Mouse (Mus musculus) frontal cortex, postnatal 25 days (tissue): ENCODE results near the gene Glipr2.

Experiments
- DNase-seq, 2 experiments: peaks; one replicate each; pipeline ENCODE4 v3.0.0; 2022; ENCODE audit warnings: low spot score in 2 of 2

Gene Glipr2

DNA sequence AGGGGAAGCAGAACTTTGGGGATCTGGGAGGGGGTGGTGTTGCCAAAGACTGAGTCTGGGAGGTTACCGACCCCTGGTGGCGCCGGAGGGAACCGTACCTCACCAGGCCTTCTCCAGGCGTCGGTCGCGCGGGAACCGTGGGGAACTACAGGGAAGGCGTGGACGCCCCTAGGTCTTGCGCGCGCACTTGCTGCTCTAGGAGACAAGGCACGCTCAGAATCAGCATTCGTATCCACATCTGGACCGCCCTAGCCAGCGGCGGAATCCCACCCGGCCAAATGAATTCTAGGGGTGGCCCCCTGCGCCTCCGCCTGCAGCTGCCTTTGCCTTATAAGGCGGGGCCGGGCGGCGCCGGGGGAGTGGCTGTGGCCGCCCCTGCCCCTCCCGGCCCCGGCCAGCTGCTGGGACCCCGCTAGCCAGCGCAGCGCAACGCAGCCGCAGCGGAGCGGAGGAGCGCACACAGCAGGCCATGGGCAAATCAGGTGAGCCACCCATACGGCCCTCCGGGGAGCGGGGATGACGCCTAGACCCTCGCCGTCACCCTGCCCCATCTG, at the start of gene Glipr2:
TSS of gene Glipr2 (plus strand) at position 110 of the 554 bp plus-strand sequence.
- peak; percentile 45 to 59 for DNase-seq

DNA sequence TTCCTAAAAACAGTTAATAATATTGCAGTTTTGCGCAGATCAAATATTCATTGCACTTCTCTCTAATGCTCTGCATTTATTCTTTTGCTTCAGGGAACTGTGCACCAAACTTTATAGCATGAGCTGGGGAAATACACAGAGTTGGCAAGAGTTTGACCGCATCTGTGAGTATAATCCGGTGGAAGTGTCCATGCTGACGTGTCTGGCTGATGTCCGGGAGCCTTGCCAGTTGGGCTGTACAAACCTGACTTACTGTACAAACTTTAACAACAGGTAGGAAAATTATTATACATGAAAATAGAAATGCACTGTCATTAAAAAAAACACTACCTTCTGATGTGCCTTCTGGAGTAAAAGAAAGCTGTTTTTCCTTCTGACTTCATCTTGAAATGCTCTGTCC, 39.0 kb upstream of the Glipr2 start:
- no peak for DNase-seq

DNA sequence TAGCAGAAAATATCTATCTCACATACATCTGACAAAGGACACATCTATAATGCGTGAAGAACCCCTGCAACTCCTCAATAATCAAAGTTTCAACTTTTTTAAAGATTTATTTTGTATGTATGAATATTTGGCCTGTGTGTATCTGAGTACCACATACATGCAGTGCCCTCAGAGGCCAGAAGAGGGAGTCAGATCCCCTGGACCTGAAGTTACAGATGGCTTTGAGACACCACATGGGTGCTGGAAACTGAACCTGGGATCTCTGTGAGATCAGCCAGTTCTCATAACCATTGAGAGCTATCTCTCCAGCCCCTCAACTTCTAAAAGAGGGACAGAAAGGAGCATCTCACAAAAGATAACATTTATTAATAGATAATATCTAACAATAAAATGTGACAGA, 36.6 kb upstream of the Glipr2 start:
- DNase-seq: no peak

DNA sequence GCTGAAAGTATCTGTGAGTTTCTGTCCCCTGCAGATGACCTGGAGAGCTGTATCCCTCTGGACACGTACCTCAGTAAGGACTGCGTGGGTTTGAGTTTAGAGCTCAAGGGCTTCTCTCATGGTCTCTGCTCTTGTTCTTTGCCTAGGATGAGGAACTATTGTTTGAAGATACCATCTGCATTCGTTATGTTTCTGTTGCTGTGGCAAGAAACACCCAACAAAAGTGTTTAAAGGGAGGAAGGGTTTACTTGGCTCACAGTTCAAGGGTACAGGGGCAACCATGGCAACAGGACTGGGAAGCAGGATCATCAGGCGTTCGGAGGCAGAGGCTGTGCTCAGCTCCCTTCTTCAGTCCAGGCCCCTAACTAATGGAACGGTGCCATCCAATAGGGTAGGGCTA, 32.1 kb upstream of the Glipr2 start:
- no peak for DNase-seq

DNA sequence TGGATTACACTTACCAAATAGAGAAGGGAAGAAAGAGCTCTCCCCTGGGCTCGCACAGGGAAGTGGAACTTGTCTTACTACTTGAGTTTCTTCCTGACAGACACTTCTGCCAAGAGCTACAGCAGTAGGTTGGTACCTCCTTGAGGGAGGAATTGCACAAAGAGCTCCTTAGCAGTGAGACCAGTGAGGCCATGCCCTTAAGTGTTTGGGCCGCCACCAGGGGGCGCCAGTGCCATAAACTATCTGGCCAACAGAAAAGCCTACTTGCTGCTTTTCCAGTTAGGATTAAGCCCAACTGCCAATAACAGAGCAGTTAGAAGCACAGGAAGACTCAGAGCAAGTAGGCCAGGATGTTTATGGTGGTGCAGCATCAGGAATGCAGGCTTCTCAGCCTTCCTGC, 31.4 kb upstream of the Glipr2 start:
- DNase-seq: peak; percentile 65 to 75

DNA sequence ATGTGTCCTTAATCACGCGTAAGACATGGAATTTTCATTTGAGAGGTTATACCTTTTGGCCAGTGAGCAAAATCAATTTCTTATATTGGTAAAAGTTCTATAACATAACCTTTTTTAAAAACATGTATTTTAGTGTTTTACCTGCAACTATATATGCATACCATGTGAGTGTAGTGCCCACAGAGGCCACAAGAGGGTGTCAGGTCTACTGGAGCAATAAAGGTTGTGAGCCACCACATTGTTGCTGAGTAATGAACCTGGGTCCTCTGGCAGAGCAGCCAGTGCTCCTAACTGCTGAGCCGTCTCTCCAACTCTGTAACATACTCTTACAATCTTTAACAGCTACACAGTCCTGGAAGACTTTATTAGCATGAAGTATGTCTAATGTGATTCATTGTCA, 29.4 kb upstream of the Glipr2 start:
- DNase-seq: no peak

DNA sequence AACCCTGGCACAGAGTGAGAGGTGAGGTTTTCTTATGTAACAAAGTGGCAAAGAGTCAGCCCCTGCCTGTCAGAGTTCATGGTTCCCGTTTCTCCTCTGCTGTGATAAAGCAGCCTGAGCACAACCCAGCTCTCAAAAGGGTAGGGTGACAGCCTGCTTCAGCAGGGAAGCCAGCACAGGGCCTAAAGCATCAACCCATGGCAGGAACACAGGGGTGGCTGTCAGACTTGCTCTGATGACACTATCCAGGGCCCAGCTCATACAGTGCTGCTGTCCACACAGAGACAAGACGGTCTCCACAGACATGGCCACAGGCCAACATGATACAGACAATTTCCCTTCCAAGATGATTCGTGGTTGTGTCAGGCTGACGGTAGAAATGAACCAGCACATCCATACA, 25.3 kb upstream of the Glipr2 start:
- DNase-seq: no peak

DNA sequence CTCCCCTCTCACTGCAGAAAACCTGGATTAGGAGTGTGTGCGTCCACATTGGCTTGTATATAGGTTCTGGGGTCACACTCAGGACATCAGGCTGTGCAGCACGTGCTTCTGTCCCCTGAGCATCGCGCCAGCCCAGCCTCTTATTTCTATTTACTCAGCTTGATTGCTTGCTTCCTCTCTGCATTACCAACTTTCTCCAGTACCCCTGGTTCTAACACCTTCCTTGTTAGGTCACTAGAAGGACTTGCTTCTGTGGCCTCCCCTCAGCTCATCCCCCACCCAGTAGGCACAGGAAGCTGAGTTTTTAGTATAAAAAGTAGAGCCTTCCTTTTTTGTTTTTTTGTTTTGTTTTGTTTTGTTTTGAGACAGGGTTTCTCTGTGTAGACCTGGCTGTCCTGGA, 21.0 kb upstream of the Glipr2 start:
- no peak for DNase-seq

DNA sequence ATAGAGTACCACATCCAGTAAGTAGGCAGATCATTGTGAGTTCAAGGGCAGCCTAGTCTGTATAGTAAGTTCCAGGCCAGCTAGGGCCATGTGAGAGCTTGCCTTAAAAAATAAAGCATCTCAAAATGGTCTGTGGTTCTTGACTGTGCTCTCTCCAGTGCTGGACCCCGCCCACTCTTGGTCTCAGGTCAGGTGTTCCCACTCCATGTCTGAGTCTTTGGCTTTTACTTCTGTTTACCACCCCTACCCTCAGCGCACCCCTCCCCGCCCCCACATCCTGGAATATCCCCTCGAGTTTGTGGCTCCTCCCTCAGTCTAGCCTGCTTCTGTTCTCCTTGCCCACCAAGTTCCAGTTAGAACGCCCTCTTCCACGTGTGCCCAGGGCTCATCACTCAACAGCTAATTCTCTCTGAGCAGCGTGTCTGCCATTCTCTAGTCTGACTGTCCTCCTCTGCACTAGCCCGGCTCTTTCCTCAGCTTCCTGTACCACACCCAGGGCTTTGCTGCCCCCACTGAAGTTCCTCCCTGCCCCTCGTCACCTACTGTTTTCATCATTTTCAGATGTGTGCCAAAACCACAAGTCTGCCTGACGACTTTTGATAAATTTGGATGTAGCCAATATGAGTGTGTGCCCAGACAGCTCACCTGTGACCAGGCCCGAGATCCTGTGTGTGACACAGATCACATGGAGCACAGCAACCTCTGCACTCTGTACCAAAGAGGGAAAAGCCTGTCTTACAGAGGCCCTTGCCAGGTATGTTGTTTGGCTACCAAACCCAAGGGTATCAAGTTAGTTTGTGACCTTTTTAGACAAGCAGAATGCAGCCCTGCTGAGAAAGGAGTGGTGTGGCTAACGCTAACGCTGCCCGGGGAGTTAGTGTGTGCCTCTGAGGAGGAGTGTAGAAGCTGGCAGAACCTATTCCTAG, 20.2 kb upstream of the Glipr2 start:
- DNase-seq: no peak

DNA sequence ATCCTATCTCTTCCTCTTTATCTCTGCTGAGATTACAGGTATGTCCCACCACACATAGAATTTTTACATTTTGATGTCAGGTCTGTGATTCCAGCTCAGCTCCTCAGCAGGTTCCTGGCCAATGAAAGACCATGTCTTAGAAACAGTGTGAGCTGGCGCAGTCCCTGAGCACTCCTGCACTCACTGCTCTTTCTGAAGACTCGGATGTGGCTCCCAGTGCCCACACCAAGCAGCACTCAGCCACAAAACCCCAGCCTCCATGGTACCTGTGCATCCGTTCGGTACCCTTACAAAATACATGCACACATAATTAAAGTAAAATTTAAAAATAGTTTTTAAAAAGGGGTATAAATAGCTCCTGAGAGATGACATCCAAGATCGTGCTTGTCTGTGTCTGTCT, 15.9 kb upstream of the Glipr2 start:
- DNase-seq: no peak

DNA sequence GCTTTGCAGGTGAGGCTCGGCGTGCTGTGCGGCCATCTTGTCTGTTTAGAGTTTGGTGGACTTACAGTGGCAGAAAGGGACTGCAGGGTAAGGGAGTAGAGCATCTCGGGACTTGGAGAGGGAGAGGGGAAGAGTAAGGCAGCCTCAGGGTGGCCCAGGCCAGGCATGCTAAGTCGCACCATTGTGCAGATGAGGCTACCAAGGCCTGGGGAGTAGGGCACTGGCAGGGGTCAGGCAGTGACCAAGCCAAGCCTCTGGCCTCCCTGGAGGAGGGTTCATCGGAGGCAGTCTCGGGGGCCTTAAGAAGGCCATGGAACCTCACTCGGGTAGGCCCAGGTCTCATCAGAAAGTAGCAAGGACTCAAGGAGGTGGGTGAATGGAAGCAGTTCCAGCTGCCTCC, 14.8 kb upstream of the Glipr2 start:
- DNase-seq: no peak

DNA sequence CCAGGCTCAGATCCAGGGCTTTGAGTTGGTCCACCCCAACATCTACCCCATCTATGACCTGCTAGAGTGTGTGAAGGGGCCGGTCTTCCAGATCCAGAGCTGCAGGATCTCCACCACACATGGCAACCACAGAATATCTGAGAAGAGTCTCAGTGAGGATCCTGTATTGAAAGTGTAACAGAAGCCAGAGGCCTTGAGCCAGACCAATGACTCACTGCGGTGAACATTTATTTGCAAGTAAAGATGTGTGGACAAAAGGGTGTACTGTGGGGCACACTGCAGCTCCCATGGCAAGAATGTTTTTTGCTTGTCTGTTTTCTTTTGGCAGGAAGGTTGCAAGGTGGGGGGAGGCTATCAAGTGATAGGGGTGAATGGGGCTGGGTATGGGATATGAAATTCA, 9.6 kb upstream of the Glipr2 start:
- no peak for DNase-seq

DNA sequence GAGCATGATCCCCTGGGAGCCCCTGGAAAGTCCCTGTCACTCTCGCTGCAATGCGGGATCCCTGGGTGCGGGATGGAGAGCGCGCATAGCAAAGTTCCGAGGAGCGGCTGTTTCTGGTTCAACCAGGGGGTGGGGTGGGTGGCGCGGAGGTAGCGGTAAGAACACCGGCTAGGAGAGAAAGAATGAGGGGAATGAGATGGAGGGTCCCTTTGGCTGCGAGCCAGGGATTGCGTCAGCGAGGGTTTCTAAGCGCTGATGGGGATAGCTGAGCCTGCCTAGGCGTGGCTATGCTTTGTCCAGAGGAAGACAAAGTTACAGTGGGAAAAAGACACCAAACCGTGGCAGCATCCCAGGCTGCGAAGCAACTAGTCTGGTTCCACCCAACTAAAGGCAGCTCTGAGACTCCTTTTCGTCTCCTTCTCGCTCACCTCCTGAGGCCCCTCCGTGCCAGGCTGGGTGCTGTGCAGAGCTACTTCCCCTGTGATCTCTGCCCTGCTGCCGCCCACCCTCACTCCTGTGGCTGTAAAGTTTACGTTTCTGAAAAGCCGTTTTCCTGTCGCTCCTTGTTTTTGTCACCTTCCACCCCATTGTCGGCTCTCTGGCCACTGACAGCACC, 753 bp downstream of the Glipr2 start:
- no peak for DNase-seq

DNA sequence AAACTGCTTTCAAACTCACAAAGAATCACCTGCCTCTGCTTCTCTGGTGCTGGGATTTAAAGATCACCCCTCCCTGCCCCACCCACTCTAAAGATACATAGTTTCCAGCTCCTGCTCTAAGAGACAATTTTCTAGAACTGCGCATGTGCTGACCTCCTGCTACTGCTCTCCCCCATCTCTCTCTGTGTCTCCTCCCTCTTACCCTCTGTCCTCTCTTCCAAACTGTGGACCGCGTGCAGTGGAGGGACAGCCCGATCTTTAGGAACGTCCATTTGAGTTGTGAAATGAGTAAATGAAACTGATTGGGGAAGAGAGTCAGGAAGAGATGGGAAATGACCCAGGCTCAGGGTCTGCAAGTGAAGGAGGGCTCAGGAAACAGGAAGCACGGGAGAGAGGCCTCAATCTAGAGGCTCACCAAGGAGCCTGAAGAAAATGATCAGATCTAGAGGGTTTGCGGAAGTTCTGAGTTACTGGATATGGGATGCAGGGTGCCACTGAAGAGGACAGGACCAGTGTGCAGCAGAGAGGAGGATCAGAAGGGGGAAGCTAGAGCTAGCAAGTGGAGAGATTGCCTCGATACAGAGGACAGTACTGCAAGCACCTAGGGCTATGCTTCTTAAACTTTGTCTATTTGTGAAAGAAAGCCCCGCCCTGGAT, 2.5 kb downstream of the Glipr2 start:
- no peak for DNase-seq

DNA sequence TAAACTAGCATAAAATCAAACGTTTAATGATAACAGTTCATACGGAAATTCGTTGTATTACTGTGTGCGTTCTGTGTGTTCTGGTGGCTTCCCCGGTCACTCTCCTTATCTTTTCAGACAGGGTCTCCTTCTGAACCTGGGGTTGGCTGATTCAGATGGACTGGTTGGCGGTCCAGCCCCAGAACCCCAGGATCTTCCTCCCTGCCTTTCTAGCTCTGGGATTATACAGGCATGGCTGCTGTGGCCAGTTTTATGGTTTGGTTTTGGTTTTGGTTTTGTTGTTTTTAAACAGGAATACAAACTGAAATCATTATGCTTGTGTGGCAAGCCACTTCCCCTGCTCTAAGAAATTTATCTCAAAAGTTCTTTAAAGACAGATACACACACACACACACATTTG, 3.0 kb downstream of the Glipr2 start:
- DNase-seq: no peak

DNA sequence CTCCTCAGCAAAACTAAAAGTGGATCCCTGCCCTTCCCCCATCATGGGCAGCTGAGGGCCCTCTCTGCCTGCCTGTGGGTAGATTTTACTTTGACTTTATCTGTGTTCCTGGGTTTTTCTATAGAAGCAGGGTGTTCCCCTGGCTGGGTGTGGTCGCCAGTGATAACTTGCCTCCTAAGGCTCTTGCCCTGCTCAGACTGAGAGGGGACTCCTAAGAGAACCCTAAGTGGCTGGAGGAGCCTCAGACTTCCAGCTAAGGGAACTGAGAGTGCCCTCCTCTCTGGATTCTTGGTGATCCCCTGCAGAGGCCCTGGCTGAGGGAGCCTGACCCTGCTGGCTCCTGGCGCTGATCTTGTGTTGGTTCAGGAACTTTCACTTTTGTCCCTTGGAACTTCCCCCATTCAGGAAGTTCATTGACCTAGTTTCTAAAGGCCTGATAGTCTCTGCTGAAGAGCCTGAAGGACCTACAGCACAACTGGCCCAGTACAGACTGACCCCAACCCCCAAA, 7.2 kb downstream of the Glipr2 start:
- DNase-seq: no peak

DNA sequence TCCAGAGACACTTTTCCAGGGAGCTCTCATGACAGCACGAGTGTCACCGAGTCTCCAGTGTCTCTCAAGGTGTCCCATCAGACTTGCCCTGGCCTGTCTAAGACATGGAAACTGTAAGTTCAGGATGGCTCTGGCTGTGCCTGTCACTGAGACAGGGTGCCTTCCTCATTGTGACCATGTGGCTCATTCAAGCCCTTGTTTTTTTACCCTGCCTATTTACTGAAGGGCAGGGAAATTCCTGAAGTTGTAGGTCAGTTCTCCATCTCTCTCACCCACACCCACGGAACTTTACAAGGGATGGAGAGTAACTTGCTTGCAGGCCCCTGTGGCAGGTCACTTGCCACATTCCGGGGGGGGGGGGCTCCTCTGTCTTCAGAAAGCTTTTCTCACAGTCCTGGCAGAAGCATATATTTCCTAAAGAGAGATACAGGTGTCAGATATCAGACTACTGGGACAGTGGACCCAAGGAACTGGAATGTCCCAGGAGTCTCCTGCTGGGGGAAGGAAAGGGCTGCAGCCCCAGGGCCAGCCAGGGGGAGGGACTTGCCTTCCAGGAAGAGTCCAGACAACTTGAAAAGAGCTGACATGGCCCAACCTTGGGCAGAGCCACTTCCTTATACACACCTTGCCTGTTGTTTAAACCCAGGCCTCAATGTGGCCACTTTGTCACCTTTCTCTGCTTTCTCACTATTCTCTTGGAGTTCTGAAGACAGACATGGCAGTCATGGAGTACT, 7.9 kb downstream of the Glipr2 start:
- DNase-seq: no peak

DNA sequence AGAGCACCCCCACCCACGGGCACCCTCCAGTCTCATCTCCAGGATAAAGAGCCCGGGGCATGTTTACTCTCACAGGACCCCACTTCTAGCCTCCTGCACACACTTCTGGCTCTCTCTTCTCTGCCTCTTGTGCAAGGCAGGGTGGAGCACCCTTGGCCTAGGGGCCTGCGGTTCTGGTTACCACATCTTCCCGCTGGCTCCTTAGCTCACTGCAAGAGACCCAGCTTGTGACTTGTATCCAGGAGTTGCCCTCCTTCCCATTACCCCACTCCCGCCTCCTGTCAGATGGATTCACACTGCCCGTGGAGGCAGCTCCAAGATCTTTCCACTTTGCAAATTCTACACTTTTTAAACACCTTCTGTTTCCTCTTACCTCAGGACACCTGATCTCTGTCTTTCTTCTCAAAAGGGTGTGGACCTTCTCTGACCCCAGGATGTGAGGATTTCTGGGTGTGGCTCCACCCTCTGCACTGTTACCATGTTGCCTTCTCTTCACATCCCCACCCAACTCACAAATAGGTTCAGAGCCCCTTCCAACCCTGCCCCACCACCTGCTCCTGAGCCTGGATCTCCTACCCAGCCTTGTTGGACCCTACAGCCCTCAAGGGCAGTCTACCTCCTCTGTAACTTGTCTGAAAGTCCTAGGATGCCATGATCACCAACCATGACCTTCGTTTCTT, 8.8 kb downstream of the Glipr2 start:
- DNase-seq: no peak

DNA sequence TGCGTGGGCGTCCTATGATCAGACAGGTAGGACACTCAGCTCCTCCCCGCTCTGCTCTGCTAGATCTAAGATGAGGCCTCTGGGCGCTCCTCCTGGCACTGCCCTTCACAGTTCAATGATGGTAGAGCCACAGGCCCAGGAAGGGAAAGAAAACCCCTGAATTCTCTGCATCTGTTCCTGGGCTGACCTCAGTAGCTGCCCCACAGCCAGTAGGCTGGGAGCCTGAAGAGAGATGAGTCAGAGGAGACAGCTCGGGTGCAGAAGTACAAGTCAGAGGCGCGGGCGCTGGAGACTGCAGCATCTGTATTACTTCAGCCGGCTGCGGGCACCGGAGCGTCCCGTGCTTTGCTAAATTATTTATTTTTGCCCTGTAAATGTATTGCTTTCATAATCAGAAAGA, 11.4 kb downstream of the Glipr2 start:
- DNase-seq: peak; percentile 11 to 16

DNA sequence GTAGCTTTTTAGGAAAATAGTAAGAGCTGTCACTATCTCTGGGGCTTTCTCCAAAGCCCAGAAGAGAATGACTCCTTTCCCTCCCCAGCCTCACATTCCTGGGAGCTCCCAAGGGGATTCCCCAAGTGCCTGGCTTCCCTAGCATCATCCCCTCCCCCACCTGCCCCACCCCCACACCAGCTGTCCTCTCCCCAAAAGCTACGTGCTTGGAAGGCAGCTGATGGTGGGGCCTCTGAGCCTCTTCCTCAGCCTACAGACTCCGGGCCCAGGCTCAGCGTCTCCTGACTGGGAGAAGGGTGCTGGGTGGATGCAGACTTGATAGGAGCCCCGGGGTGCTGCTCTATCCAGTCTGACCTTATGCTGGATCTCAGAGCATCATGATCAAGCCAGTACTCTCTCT, 12.2 kb downstream of the Glipr2 start:
- no peak for DNase-seq
